Mouse (Mus musculus): Measurements from ENCODE around the gene Olfr1009.

DNA sequence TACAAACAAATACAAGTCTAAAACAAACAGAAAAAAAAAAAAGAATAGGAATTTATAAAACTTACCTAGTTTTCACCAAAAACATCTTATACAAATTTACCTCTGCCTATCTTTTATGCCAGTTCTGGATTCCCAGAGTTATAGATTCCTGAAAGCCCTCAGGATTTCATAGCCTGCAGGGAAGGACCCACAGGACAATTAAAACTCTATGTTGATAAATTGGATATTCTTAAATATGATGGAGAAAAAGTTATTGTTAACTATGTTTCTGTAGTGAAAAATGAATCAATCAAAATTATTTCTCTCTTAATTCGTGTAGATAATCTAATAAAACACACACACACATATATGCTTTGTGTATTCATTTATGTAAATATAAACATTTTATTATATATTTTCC lies 47.4 kb downstream of the Olfr1009 start, which contains the start of gene Olfr1012:
- TF ChIP-seq CTCF (IDR thresholded peaks at IDR 0.05; ENCODE audit: low read depth) (no peak), EP300 (IDR thresholded peaks at IDR 0.05; ENCODE audit: low read depth) (no peak)
